In the genomic region with DNA sequence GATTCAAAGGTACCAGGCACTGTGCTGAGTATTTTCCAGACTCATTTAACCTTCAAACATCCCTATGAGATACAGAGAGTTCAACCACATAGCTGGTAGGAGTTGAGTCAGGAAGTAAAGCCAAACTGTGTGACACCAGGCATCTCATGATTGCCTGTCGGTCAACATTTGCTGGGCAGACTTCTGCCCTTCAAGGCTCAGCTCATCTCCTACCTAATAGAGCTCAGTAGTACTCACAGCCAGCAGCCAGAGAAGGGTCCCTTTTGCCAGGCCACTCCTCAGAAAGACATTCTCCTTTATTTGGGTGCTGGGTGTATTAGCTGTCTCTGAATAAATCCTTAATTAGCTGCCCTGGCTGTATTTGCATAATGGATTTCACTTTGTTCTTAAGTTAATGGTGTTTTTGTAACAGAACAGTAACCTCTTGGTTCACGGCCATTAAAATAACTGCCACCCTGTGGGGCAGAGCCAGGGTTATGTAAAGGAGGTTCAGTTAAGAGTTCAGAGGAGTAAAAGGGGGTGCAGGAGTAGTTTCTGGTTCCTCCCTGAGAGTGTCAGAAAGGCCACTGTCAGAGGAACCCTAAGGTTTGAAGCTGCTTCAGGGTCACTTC, we compare ENCODE assay signal across 22 mouse cellular contexts. TPM values are rescaled to one million over a fixed set of nuclear protein-coding genes. Genes with fewer than 3 reads are reported as not detected.
DNase-seq lines count a peak whose midpoint lies in the region; ATAC-seq and TF ChIP-seq lines count a peak whose summit lies in the region.
"Had no signal": no experiment of that assay in that cellular context is flagged by ENCODE, and none has a peak within 500 bp of the region (broad histone marks: within the 10 kb centered on the region; RNA-seq: fewer than 3 reads in every experiment).

No protein-coding gene starts in this region.

- peak overlapping the region; percentile 53; the same call in 1 of the 2 replicates for H3K27ac ChIP-seq in hindbrain, embryonic 10.5 days
- no peak overlapping the region for H3K27ac ChIP-seq in hindbrain, postnatal 0 days
- 0 out of 2 replicates have a peak overlapping the region, but pooled peaks have one; percentile 5 for H3K27ac ChIP-seq in midbrain, embryonic 10.5 days (replicated peaks)
- H3K27ac ChIP-seq in midbrain, embryonic 14.5 days (replicated peaks; ENCODE audit: low read depth, low read length) = no peak overlapping the region; the same call in 1 of the 2 replicates
- H3K27ac ChIP-seq in forebrain, embryonic 13.5 days = peak overlapping the region; percentile 49
- H3K27ac ChIP-seq in neural tube, embryonic 14.5 days (ENCODE audit: low read depth, low read length) = peak overlapping the region; percentile 34; the same call in 1 of the 2 replicates
- H3K27ac ChIP-seq in layer of hippocampus, adult 2 months = no peak overlapping the region
- H3K27ac ChIP-seq: embryonic facial prominence, embryonic 10.5 days; heart, embryonic 10.5 days; limb, embryonic 12.5 days; stomach, embryonic 15.5 days had no signal

- H3K27me3 ChIP-seq in hindbrain, embryonic 10.5 days (ENCODE audit: insufficient read depth, poor library complexity, severe bottlenecking) = peaks cover 30% of the 10 kb centered on the region
- no peaks in the 10 kb centered on the region for H3K27me3 ChIP-seq in hindbrain, postnatal 0 days (ENCODE audit: insufficient read depth, low read length)
- H3K27me3 ChIP-seq in midbrain, embryonic 10.5 days (ENCODE audit: low read depth, poor library complexity, severe bottlenecking) = peaks cover 52% of the 10 kb centered on the region
- H3K27me3 ChIP-seq in midbrain, embryonic 14.5 days (ENCODE audit: control insufficient read depth, insufficient read depth, low read length) = peaks cover 6% of the 10 kb centered on the region; the same call in 1 of the 2 replicates
- H3K27me3 ChIP-seq in forebrain, embryonic 13.5 days = no peaks in the 10 kb centered on the region
- no peaks in the 10 kb centered on the region for H3K27me3 ChIP-seq in neural tube, embryonic 14.5 days (ENCODE audit: control insufficient read depth, insufficient read depth, low read length)
- H3K27me3 ChIP-seq: stomach, embryonic 15.5 days had no signal

- TF ChIP-seq CTCF in hindbrain, postnatal 0 days (IDR thresholded peaks at IDR 0.05; ENCODE audit: low read depth) = no peak
- no peak for TF ChIP-seq CTCF in layer of hippocampus, adult 2 months (conservative IDR thresholded peaks at IDR 0.05)

- H3K4me1 ChIP-seq in hindbrain, embryonic 10.5 days (replicated peaks) = peaks cover 89% of the 10 kb centered on the region
- peaks cover 44% of the 10 kb centered on the region for H3K4me1 ChIP-seq in hindbrain, postnatal 0 days (ENCODE audit: insufficient read depth, low read length)
- peaks cover 82% of the 10 kb centered on the region for H3K4me1 ChIP-seq in midbrain, embryonic 10.5 days
- peaks cover 72% of the 10 kb centered on the region for H3K4me1 ChIP-seq in midbrain, embryonic 14.5 days (ENCODE audit: control insufficient read depth, insufficient read depth, low read length)
- peaks cover 89% of the 10 kb centered on the region for H3K4me1 ChIP-seq in forebrain, embryonic 13.5 days
- H3K4me1 ChIP-seq in neural tube, embryonic 14.5 days (ENCODE audit: control insufficient read depth, insufficient read depth, low read length) = peaks cover 45% of the 10 kb centered on the region

- no peaks in the 10 kb centered on the region for H3K9me3 ChIP-seq in hindbrain, embryonic 10.5 days
- H3K9me3 ChIP-seq in hindbrain, postnatal 0 days (ENCODE audit: low read length) = no peaks in the 10 kb centered on the region
- H3K9me3 ChIP-seq in midbrain, embryonic 10.5 days (replicated peaks) = no peaks in the 10 kb centered on the region
- no peaks in the 10 kb centered on the region for H3K9me3 ChIP-seq in midbrain, embryonic 14.5 days (ENCODE audit: control insufficient read depth, low read length)
- no peaks in the 10 kb centered on the region for H3K9me3 ChIP-seq in forebrain, embryonic 13.5 days (replicated peaks)
- H3K9me3 ChIP-seq in neural tube, embryonic 14.5 days (ENCODE audit: control insufficient read depth, low read length) = no peaks in the 10 kb centered on the region
- H3K9me3 ChIP-seq: embryonic facial prominence, embryonic 10.5 days; G1E; heart, embryonic 10.5 days; limb, embryonic 12.5 days; stomach, embryonic 15.5 days had no signal

- no peak for ATAC-seq in hindbrain, postnatal 0 days
- no peak for ATAC-seq in midbrain, embryonic 14.5 days (ENCODE audit: low FRiP score, low TSS enrichment)
- ATAC-seq in forebrain, embryonic 13.5 days = no peak
- no peak for ATAC-seq in neural tube, embryonic 14.5 days (ENCODE audit: low read depth)
- ATAC-seq in megakaryocyte progenitor cell, adult 5-6 weeks (replicated peaks; ENCODE audit: poor library complexity) = no peak
- ATAC-seq: intestine, postnatal 0 days had no signal

- no peak overlapping the region for H3K4me3 ChIP-seq in hindbrain, embryonic 10.5 days
- no peak overlapping the region for H3K4me3 ChIP-seq in hindbrain, postnatal 0 days (ENCODE audit: low read length)
- H3K4me3 ChIP-seq in midbrain, embryonic 10.5 days = no peak overlapping the region
- H3K4me3 ChIP-seq in midbrain, embryonic 14.5 days (replicated peaks; ENCODE audit: low read depth, low read length) = no peak overlapping the region
- H3K4me3 ChIP-seq in forebrain, embryonic 13.5 days = no peak overlapping the region
- no peak overlapping the region for H3K4me3 ChIP-seq in neural tube, embryonic 14.5 days (ENCODE audit: low read depth, low read length)
- no peak overlapping the region for H3K4me3 ChIP-seq in layer of hippocampus, adult 2 months
- H3K4me3 ChIP-seq: embryonic facial prominence, embryonic 10.5 days; heart, embryonic 10.5 days; limb, embryonic 12.5 days; stomach, embryonic 15.5 days had no signal

- no peak overlapping the region for H3K9ac ChIP-seq in hindbrain, postnatal 0 days (replicated peaks; ENCODE audit: low read length)
- no peak overlapping the region for H3K9ac ChIP-seq in midbrain, embryonic 14.5 days (replicated peaks; ENCODE audit: low read length)
- peak overlapping the region; percentile 8; the same call in 1 of the 2 replicates for H3K9ac ChIP-seq in forebrain, embryonic 13.5 days
- H3K9ac ChIP-seq in neural tube, embryonic 14.5 days (replicated peaks; ENCODE audit: low read depth, low read length) = no peak overlapping the region
- H3K9ac ChIP-seq: limb, embryonic 12.5 days; stomach, embryonic 15.5 days had no signal

- 58% methylated on average over 2 of the region's 2 CpGs for WGBS in hindbrain, embryonic 10.5 days
- WGBS in hindbrain, postnatal 0 days = 60% methylated on average over 2 of the region's 2 CpGs
- 69% methylated on average over 2 of the region's 2 CpGs for WGBS in midbrain, embryonic 10.5 days
- WGBS in midbrain, embryonic 14.5 days = 60% methylated on average over 2 of the region's 2 CpGs
- 25% methylated on average over 2 of the region's 2 CpGs for WGBS in forebrain, embryonic 13.5 days
- 39% methylated on average over 2 of the region's 2 CpGs for WGBS in neural tube, embryonic 14.5 days

- H3K4me2 ChIP-seq in hindbrain, postnatal 0 days (ENCODE audit: low read depth, low read length) = no peak overlapping the region
- no peak overlapping the region for H3K4me2 ChIP-seq in midbrain, embryonic 14.5 days (ENCODE audit: low read length)
- peak overlapping the region; percentile 12; the same call in 1 of the 2 replicates for H3K4me2 ChIP-seq in forebrain, embryonic 13.5 days
- no peak overlapping the region for H3K4me2 ChIP-seq in neural tube, embryonic 14.5 days (ENCODE audit: low read depth, low read length)
- H3K4me2 ChIP-seq: limb, embryonic 12.5 days; stomach, embryonic 15.5 days had no signal

- DNase-seq in hindbrain, embryonic 10.5 days (ENCODE audit: low spot score) = no peak
- no peak for DNase-seq in hindbrain, postnatal 0 days (ENCODE audit: low spot score)
- DNase-seq in midbrain, embryonic 10.5 days (ENCODE audit: low spot score) = no peak
- no peak for DNase-seq in midbrain, embryonic 14.5 days
- DNase-seq in layer of hippocampus, adult 2 months (ENCODE audit: low spot score in 2 of 2) = no peak
- DNase-seq: adrenal gland, postnatal 14 days; cerebellum, postnatal 10 days; heart, postnatal 36 days; layer of hippocampus, postnatal 36 days; lung, adult 2 months; right cerebral cortex, postnatal 25 days had no signal

- no peaks in the 10 kb centered on the region for H3K36me3 ChIP-seq in hindbrain, embryonic 10.5 days
- H3K36me3 ChIP-seq in hindbrain, postnatal 0 days (ENCODE audit: insufficient read depth, low read length) = no peaks in the 10 kb centered on the region
- H3K36me3 ChIP-seq in midbrain, embryonic 10.5 days = no peaks in the 10 kb centered on the region
- no peaks in the 10 kb centered on the region for H3K36me3 ChIP-seq in midbrain, embryonic 14.5 days (ENCODE audit: control insufficient read depth, insufficient read depth, low read length)
- H3K36me3 ChIP-seq in forebrain, embryonic 13.5 days (ENCODE audit: poor library complexity, severe bottlenecking) = no peaks in the 10 kb centered on the region
- no peaks in the 10 kb centered on the region for H3K36me3 ChIP-seq in neural tube, embryonic 14.5 days (ENCODE audit: control insufficient read depth, insufficient read depth, low read length)
- H3K36me3 ChIP-seq: embryonic facial prominence, embryonic 10.5 days; G1E; heart, embryonic 10.5 days; limb, embryonic 12.5 days; stomach, embryonic 15.5 days had no signal

RNA-seq across cellular contexts. Expression of a gene that starts 3.1 kb away (rescaled TPM):
- polyA plus RNA-seq in hindbrain, embryonic 10.5 days (2016; fragmentation: Nextera tagmentation; extraction: Ambion mirVana) = 7.3 and 13.1 TPM in 2 replicates
- 2.8 and 6.8 TPM in 2 replicates for total RNA-seq in hindbrain, postnatal 0 days (2014; rRNA removed)
- polyA plus RNA-seq in hindbrain, postnatal 0 days (2015; fragmentation: Nextera tagmentation; extraction: Ambion mirVana) = 4.4 and 4.6 TPM in 2 replicates
- polyA plus RNA-seq in midbrain, embryonic 10.5 days (2016; fragmentation: Nextera tagmentation; extraction: Ambion mirVana) = 9.0 and 16.5 TPM in 2 replicates
- polyA plus RNA-seq in midbrain, embryonic 14.5 days (2014; fragmentation: Nextera tagmentation; extraction: Ambion mirVana) = 4.0 and 4.2 TPM in 2 replicates
- polyA plus RNA-seq in forebrain, embryonic 13.5 days (2015; fragmentation: Nextera tagmentation; extraction: Ambion mirVana) = 12.7 and 15.1 TPM in 2 replicates
- 4.6 and 6.7 TPM in 2 replicates for polyA plus RNA-seq in neural tube, embryonic 14.5 days (2014; fragmentation: Nextera tagmentation; extraction: Ambion mirVana)
- 1 to 10 TPM in 1 of 2 experiments, under 1 TPM in 1; 0.84 to 1.2 TPM for total RNA-seq in layer of hippocampus, adult 2 months (2021)
- not detected in 2 replicates for total RNA-seq in megakaryocyte progenitor cell, adult 5-6 weeks (2015)
- 0.17 and 0.44 TPM in 2 replicates for total RNA-seq in megakaryocyte progenitor cell, adult 5-6 weeks (2017)
- total RNA-seq: G1E; gastrocnemius, adult 8-10 months; megakaryocyte, adult 5-6 weeks had no signal
- polyA plus RNA-seq: G1E had no signal

RNA-seq across cellular contexts. Expression of a gene that starts 39.8 kb away (rescaled TPM):
- 8.8 and 19.3 TPM in 2 replicates for polyA plus RNA-seq in hindbrain, embryonic 10.5 days (2016; fragmentation: Nextera tagmentation; extraction: Ambion mirVana)
- total RNA-seq in hindbrain, postnatal 0 days (2014; rRNA removed) = 175 and 177 TPM in 2 replicates
- 113 and 127 TPM in 2 replicates for polyA plus RNA-seq in hindbrain, postnatal 0 days (2015; fragmentation: Nextera tagmentation; extraction: Ambion mirVana)
- 3.5 and 7.1 TPM in 2 replicates for polyA plus RNA-seq in midbrain, embryonic 10.5 days (2016; fragmentation: Nextera tagmentation; extraction: Ambion mirVana)
- polyA plus RNA-seq in midbrain, embryonic 14.5 days (2014; fragmentation: Nextera tagmentation; extraction: Ambion mirVana) = 121 and 124 TPM in 2 replicates
- 141 and 165 TPM in 2 replicates for polyA plus RNA-seq in forebrain, embryonic 13.5 days (2015; fragmentation: Nextera tagmentation; extraction: Ambion mirVana)
- polyA plus RNA-seq in neural tube, embryonic 14.5 days (2014; fragmentation: Nextera tagmentation; extraction: Ambion mirVana) = 121 and 145 TPM in 2 replicates
- 100 to 1,000 TPM; 154 to 159 TPM for total RNA-seq in layer of hippocampus, adult 2 months (2021)
- total RNA-seq in megakaryocyte progenitor cell, adult 5-6 weeks (2015) = not detected in 2 replicates
- not detected in 2 replicates for total RNA-seq in megakaryocyte progenitor cell, adult 5-6 weeks (2017)
- total RNA-seq: megakaryocyte, adult 5-6 weeks had no signal
- polyA plus RNA-seq: limb, embryonic 12.5 days had no signal

Comparison
In these comparisons a context has a peak if more than half of its experiments do, and no peak if none do; other contexts are left out.
1. H3K27ac ChIP-seq: peak in hindbrain, embryonic 10.5 days (single experiment), midbrain, embryonic 10.5 days (single experiment), forebrain, embryonic 13.5 days (single experiment) and neural tube, embryonic 14.5 days (single experiment); none in hindbrain, postnatal 0 days (single experiment), midbrain, embryonic 14.5 days (single experiment) and layer of hippocampus, adult 2 months (single experiment).